Mouse (Mus musculus) spleen, adult 2 months (tissue): ENCODE measurements at regions not wholly inside any gene's neighbourhood (a gene's known extent, or its start where the extent isn't known, plus 50 kb on each side); places are given as distances from the start of the nearest gene placed in this dataset.

ENCODE experiments used
- CTCF ChIP-seq: fragments of 200-500 bp; IDR thresholded peaks from 2 replicates; pipeline ENCODE4 v1.5.1; 2011; ENCODE audit warnings: mild to moderate bottlenecking, inconsistent platforms; ENCODE audit not compliant: insufficient read depth, insufficient read length, insufficient replicate concordance; ENCODE audit errors: extremely low read depth
- POLR2A ChIP-seq: fragments of 200-500 bp; IDR thresholded peaks from 2 replicates; pipeline ENCODE4 v1.6.1; 2011; ENCODE audit warnings: low read depth, low read length, inconsistent platforms

DNA sequence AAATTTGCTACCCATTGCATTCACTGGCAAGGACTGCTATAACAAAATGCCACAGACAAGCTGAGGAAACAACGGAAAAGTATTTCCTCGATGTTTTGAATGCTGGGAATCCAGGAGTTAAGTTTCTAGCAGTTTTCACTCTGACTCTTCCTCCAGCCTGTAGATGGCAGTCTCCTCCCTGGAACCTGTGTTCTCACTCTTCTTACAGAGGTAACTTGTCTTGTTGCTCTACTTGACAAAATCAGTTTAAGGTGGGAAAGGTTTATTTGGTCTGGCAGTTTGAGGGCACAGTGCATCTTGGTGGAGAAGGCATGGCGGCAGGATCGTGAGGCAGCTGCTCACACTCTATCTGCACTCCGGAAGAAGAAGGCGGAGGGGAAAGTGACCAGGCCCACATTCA lies 181.3 kb upstream of the Nckap5 start:
- no peak for TF ChIP-seq CTCF
- no peak for TF ChIP-seq POLR2A
